Mouse (Mus musculus) ES-Bruce4 (cell line): ENCODE measurements around the gene Cecr2.

Experiments
- CTCF ChIP-seq: IDR thresholded peaks from one replicate; pipeline ENCODE4 v1.8.1; 2011; ENCODE audit warnings: low read depth, low read length
- EP300 ChIP-seq: IDR thresholded peaks from 2 replicates; pipeline ENCODE4 v1.6.1; 2011; ENCODE audit warnings: low read depth, low read length; ENCODE audit not compliant: insufficient read depth

DNA sequence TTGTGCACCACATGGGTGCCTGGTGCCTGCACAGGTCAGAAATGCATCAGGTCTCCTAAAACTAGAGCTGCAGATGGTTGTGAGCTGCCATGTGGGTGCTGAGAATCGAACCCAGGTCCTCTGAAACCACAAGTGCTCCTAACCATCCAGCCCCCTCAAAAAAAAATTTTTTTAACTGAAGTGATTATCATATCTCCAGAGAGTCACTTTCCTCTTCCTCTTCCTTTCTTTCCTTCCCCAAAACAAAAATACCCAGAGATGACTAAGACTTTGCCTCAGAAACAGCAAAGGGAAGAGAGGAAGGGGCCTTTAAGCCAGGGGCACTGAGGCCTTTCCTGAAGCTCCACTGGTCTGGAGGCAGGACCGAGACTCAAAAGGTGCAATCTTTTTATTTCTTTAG lies 116.8 kb downstream of the Cecr2 start:
- TF ChIP-seq CTCF (no peak), EP300 (no peak)
